Mouse (Mus musculus): ENCODE results near the gene Pkn1.

Pkn1 gene

DNA sequence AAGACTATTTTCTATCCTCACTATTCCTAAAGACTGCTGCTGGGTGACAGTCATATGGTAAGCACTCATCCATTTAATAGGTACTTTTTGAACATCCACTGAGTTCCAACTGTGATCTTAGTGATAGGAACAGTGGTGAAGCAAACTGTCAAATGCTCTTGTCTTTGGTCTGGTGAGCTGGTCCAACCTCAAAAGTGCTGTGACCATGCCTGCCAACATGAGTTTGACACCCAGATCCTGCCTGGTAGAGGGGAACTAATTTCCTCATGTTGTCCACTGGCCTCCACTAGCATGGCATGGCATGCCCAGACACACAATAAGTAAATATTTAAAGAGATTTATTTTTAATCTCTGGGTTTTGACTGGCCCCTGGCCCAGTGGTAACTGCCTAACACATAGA, 82.4 kb downstream of the Pkn1 start:
- in situ Hi-C loops (cut with MboI; ENCODE audit: low sequenced_read_pairs) = no loop called here

All from CH12F3 (cell line).